Mouse (Mus musculus): ENCODE measurements around the gene Pros1. TPM values are rescaled to one million over a fixed set of nuclear protein-coding genes. Genes with fewer than 3 reads are reported as not detected.

Pros1 gene
- total and polyA plus RNA-seq, 2 experiments from 2014 or later, result 16.2 to 16.4 TPM

- Histone ChIP-seq H3K4me1 (ENCODE audit: control insufficient read depth, insufficient read depth) (no peaks in the 10 kb centered on the region), H3K27me3 (ENCODE audit: control insufficient read depth, insufficient read depth, low read length) (no peaks in the 10 kb centered on the region), H3K9ac (replicated peaks; ENCODE audit: low read depth, low read length) (no peak overlapping the region), H3K4me3 (ENCODE audit: low read depth, low read length) (no peak overlapping the region), H3K36me3 (replicated peaks; ENCODE audit: control insufficient read depth, insufficient read depth, low read length) (no peaks in the 10 kb centered on the region), H3K4me2 (ENCODE audit: low read depth, low read length) (no peak overlapping the region), H3K27ac (ENCODE audit: low read depth) (no peak overlapping the region), H3K9me3 (replicated peaks; ENCODE audit: control insufficient read depth, low read length) (no peaks in the 10 kb centered on the region)
- TF ChIP-seq CTCF (IDR thresholded peaks at IDR 0.05; ENCODE audit: low read depth) (no peak), EP300 (IDR thresholded peaks at IDR 0.05; ENCODE audit: low read depth) (no peak)
- no peak for ATAC-seq (ENCODE audit: insufficient read depth, low read depth)
- WGBS, result 78% methylated on average over 16 of the region's 16 CpGs
- no peak for DNase-seq (ENCODE audit: low spot score)
Observed at GRCm38 (mm10) chr16:62942418-62943410, 88.6 kb downstream of the Pros1 start.

- Histone ChIP-seq H3K9me3 (replicated peaks; ENCODE audit: control insufficient read depth, low read length) (no peaks in the 10 kb centered on the region), H3K27me3 (ENCODE audit: control insufficient read depth, insufficient read depth, low read length) (no peaks in the 10 kb centered on the region), H3K9ac (replicated peaks; ENCODE audit: low read depth, low read length) (no peak overlapping the region), H3K27ac (ENCODE audit: low read depth) (no peak overlapping the region), H3K4me3 (ENCODE audit: low read depth, low read length) (no peak overlapping the region), H3K4me2 (ENCODE audit: low read depth, low read length) (no peak overlapping the region), H3K4me1 (ENCODE audit: control insufficient read depth, insufficient read depth) (no peaks in the 10 kb centered on the region), H3K36me3 (replicated peaks; ENCODE audit: control insufficient read depth, insufficient read depth, low read length) (no peaks in the 10 kb centered on the region)
- TF ChIP-seq EP300 (IDR thresholded peaks at IDR 0.05; ENCODE audit: low read depth) (no peak), CTCF (IDR thresholded peaks at IDR 0.05; ENCODE audit: low read depth) (no peak)
- ATAC-seq (ENCODE audit: insufficient read depth, low read depth) (no peak), DNase-seq (ENCODE audit: low spot score) (no peak)
- 74% methylated on average over 4 of the region's 4 CpGs for whole genome bisulfite sequencing
Observed at GRCm38 (mm10) chr16:62958485-62958884, 104.4 kb downstream of the Pros1 start.

GRCm38 (mm10) chr16:62964361-62964763 is 110.3 kb downstream of the Pros1 start:
- Histone ChIP-seq H3K27ac (ENCODE audit: low read depth) (no peak overlapping the region), H3K9ac (replicated peaks; ENCODE audit: low read depth, low read length) (no peak overlapping the region), H3K4me3 (ENCODE audit: low read depth, low read length) (no peak overlapping the region), H3K4me2 (ENCODE audit: low read depth, low read length) (no peak overlapping the region), H3K27me3 (ENCODE audit: control insufficient read depth, insufficient read depth, low read length) (no peaks in the 10 kb centered on the region), H3K9me3 (replicated peaks; ENCODE audit: control insufficient read depth, low read length) (no peaks in the 10 kb centered on the region), H3K36me3 (replicated peaks; ENCODE audit: control insufficient read depth, insufficient read depth, low read length) (no peaks in the 10 kb centered on the region), H3K4me1 (ENCODE audit: control insufficient read depth, insufficient read depth) (no peaks in the 10 kb centered on the region)
- no peak for TF ChIP-seq CTCF (IDR thresholded peaks at IDR 0.05; ENCODE audit: low read depth)
- no peak for TF ChIP-seq EP300 (IDR thresholded peaks at IDR 0.05; ENCODE audit: low read depth)
- WGBS, result 58% methylated on average over 6 of the region's 6 CpGs
- ATAC-seq (ENCODE audit: insufficient read depth, low read depth) (no peak), DNase-seq (ENCODE audit: low spot score) (no peak)

GRCm38 (mm10) chr16:62971673-62972332 is 117.7 kb downstream of the Pros1 start:
- H3K4me2 ChIP-seq (ENCODE audit: low read depth, low read length), result no peak overlapping the region
- H3K9me3 ChIP-seq (replicated peaks; ENCODE audit: control insufficient read depth, low read length), result no peaks in the 10 kb centered on the region
- no peak overlapping the region for H3K9ac ChIP-seq (replicated peaks; ENCODE audit: low read depth, low read length)
- no peak overlapping the region for H3K27ac ChIP-seq (ENCODE audit: low read depth)
- 55% methylated on average over 1 of the region's 1 CpGs for whole genome bisulfite sequencing
- no peaks in the 10 kb centered on the region for H3K27me3 ChIP-seq (ENCODE audit: control insufficient read depth, insufficient read depth, low read length)
- ATAC-seq (ENCODE audit: insufficient read depth, low read depth) (no peak), DNase-seq (ENCODE audit: low spot score) (no peak)
- TF ChIP-seq EP300 (IDR thresholded peaks at IDR 0.05; ENCODE audit: low read depth) (no peak), CTCF (IDR thresholded peaks at IDR 0.05; ENCODE audit: low read depth) (no peak)
- no peak overlapping the region for H3K4me3 ChIP-seq (ENCODE audit: low read depth, low read length)
- H3K4me1 ChIP-seq (ENCODE audit: control insufficient read depth, insufficient read depth), result no peaks in the 10 kb centered on the region
- no peaks in the 10 kb centered on the region for H3K36me3 ChIP-seq (replicated peaks; ENCODE audit: control insufficient read depth, insufficient read depth, low read length)

- Histone ChIP-seq H3K27me3 (ENCODE audit: control insufficient read depth, insufficient read depth, low read length) (no peaks in the 10 kb centered on the region), H3K4me2 (ENCODE audit: low read depth, low read length) (no peak overlapping the region), H3K9ac (replicated peaks; ENCODE audit: low read depth, low read length) (no peak overlapping the region), H3K4me1 (ENCODE audit: control insufficient read depth, insufficient read depth) (no peaks in the 10 kb centered on the region), H3K36me3 (replicated peaks; ENCODE audit: control insufficient read depth, insufficient read depth, low read length) (no peaks in the 10 kb centered on the region), H3K4me3 (ENCODE audit: low read depth, low read length) (no peak overlapping the region), H3K9me3 (replicated peaks; ENCODE audit: control insufficient read depth, low read length) (no peaks in the 10 kb centered on the region), H3K27ac (ENCODE audit: low read depth) (no peak overlapping the region)
- DNase-seq (ENCODE audit: low spot score), result no peak
- 62% methylated on average over 1 of the region's 1 CpGs for WGBS
- no peak for ATAC-seq (ENCODE audit: insufficient read depth, low read depth)
- TF ChIP-seq CTCF (IDR thresholded peaks at IDR 0.05; ENCODE audit: low read depth) (peak; percentile 44), EP300 (IDR thresholded peaks at IDR 0.05; ENCODE audit: low read depth) (no peak)
Observed at GRCm38 (mm10) chr16:62974926-62975325, 120.8 kb downstream of the Pros1 start.

Small RNAs within 50 kb of the gene (microRNA-seq; reads per million reads assigned to microRNA genes)
- not detected for gene Gm25986

Other genes with a start within 250 kb of the Pros1 start
- 6.7 and 7.9 TPM in 2 replicates for gene Nsun3, start 67.5 kb upstream of the Pros1 start, total RNA-seq (2014; rRNA removed; ENCODE audit: low replicate concordance)
- 5.1 and 6.6 TPM in 2 replicates for gene Nsun3, start 67.5 kb upstream of the Pros1 start, polyA plus RNA-seq (2015; fragmentation: Nextera tagmentation; extraction: Ambion mirVana)
- gene Stx19, start 39.6 kb upstream of the Pros1 start, total RNA-seq (2014; rRNA removed; ENCODE audit: low replicate concordance), result not detected in 2 replicates
- gene Stx19, start 39.6 kb upstream of the Pros1 start, polyA plus RNA-seq (2015; fragmentation: Nextera tagmentation; extraction: Ambion mirVana), result 0.07 and 0.18 TPM in 2 replicates
- gene Arl13b, start 7.3 kb upstream of the Pros1 start, total RNA-seq (2014; rRNA removed; ENCODE audit: low replicate concordance), result 4.7 and 7.1 TPM in 2 replicates
- 8.8 and 8.9 TPM in 2 replicates for gene Arl13b, start 7.3 kb upstream of the Pros1 start, polyA plus RNA-seq (2015; fragmentation: Nextera tagmentation; extraction: Ambion mirVana)

All from heart, postnatal 0 days (tissue).